Mouse (Mus musculus) embryonic fibroblast, embryonic 13.5 days (primary cell): ENCODE data around the gene Hectd2. TPM values are rescaled to one million over a fixed set of nuclear protein-coding genes. Genes with fewer than 3 reads are reported as not detected.

Experiments used
- H3K27ac ChIP-seq: 2 replicates; pipeline ENCODE4 v1.5.1; 2012; ENCODE audit warnings: low read length, control low read depth, inconsistent platforms; ENCODE audit not compliant: insufficient read depth
- H3K4me1 ChIP-seq: 2 replicates; pipeline ENCODE4 v1.6.1; 2011; ENCODE audit warnings: low read length; ENCODE audit not compliant: control insufficient read depth, insufficient read depth
- H3K4me3 ChIP-seq: 2 replicates; pipeline ENCODE4 v1.5.1; 2011; ENCODE audit warnings: mild to moderate bottlenecking, control low read depth, low read length; ENCODE audit not compliant: insufficient read depth
- CTCF ChIP-seq: IDR thresholded peaks from 2 replicates; pipeline ENCODE4 v1.5.1; 2011; ENCODE audit warnings: mild to moderate bottlenecking, control low read depth, low read length, moderate library complexity, borderline replicate concordance; ENCODE audit not compliant: insufficient read depth
- POLR2A ChIP-seq: IDR thresholded peaks from 2 replicates; pipeline ENCODE4 v1.6.1; 2011; ENCODE audit warnings: low read depth, mild to moderate bottlenecking, control low read depth, low read length, moderate library complexity
- polyA plus RNA-seq: library from polyadenylated mRNA; stranded (reverse); fragments of >200 nt; gene quantifications from 2 replicates; pipeline ENCODE4 v1.2.4, GENCODE M21; 2011; ENCODE audit warnings: low read depth; ENCODE audit not compliant: missing spikeins, insufficient read length

The Hectd2 gene
- polyA plus RNA-seq, 1 experiment, result 9.1 TPM

- Histone ChIP-seq H3K4me3 (no peak overlapping the region), H3K4me1 (no peaks in the 10 kb centered on the region), H3K27ac (no peak overlapping the region)
- no peak for TF ChIP-seq POLR2A
Measured at GRCm38 (mm10) chr19:36560160-36560559, 5.7 kb downstream of the Hectd2 start.

- TF ChIP-seq CTCF (no peak), POLR2A (no peak)
- no peaks in the 10 kb centered on the region for H3K4me1 ChIP-seq
- H3K4me3 ChIP-seq, result no peak overlapping the region
- no peak overlapping the region for H3K27ac ChIP-seq
Measured at GRCm38 (mm10) chr19:36561171-36561570, 6.7 kb downstream of the Hectd2 start.

GRCm38 (mm10) chr19:36564396-36564795 is 10.0 kb downstream of the Hectd2 start:
- no peak overlapping the region for H3K4me3 ChIP-seq
- TF ChIP-seq CTCF (no peak), POLR2A (no peak)
- no peaks in the 10 kb centered on the region for H3K4me1 ChIP-seq
- H3K27ac ChIP-seq, result no peak overlapping the region

GRCm38 (mm10) chr19:36573986-36574385 is 19.5 kb downstream of the Hectd2 start:
- Histone ChIP-seq H3K4me1 (no peaks in the 10 kb centered on the region), H3K27ac (no peak overlapping the region), H3K4me3 (no peak overlapping the region)
- TF ChIP-seq CTCF (no peak), POLR2A (no peak)

GRCm38 (mm10) chr19:36575159-36575558 is 20.7 kb downstream of the Hectd2 start:
- no peak for TF ChIP-seq CTCF
- TF ChIP-seq POLR2A, result no peak
- H3K4me1 ChIP-seq, result no peaks in the 10 kb centered on the region
- H3K4me3 ChIP-seq, result no peak overlapping the region
- no peak overlapping the region for H3K27ac ChIP-seq

- no peaks in the 10 kb centered on the region for H3K4me1 ChIP-seq
- H3K27ac ChIP-seq, result no peak overlapping the region
- H3K4me3 ChIP-seq, result no peak overlapping the region
- TF ChIP-seq CTCF (no peak), POLR2A (no peak)
Measured at GRCm38 (mm10) chr19:36580874-36581273, 26.4 kb downstream of the Hectd2 start.

GRCm38 (mm10) chr19:36582116-36582515 is 27.7 kb downstream of the Hectd2 start:
- TF ChIP-seq POLR2A, result no peak
- TF ChIP-seq CTCF, result no peak
- H3K27ac ChIP-seq, result no peak overlapping the region
- no peaks in the 10 kb centered on the region for H3K4me1 ChIP-seq
- no peak overlapping the region for H3K4me3 ChIP-seq

GRCm38 (mm10) chr19:36585505-36585904 is 31.1 kb downstream of the Hectd2 start:
- no peaks in the 10 kb centered on the region for H3K4me1 ChIP-seq
- no peak overlapping the region for H3K4me3 ChIP-seq
- TF ChIP-seq POLR2A, result no peak
- TF ChIP-seq CTCF, result no peak
- no peak overlapping the region for H3K27ac ChIP-seq

- TF ChIP-seq POLR2A, result no peak
- no peak for TF ChIP-seq CTCF
Measured at GRCm38 (mm10) chr19:36594409-36594808, 40.0 kb downstream of the Hectd2 start.

GRCm38 (mm10) chr19:36601869-36602268 is 47.4 kb downstream of the Hectd2 start:
- Histone ChIP-seq H3K4me3 (no peak overlapping the region), H3K4me1 (no peaks in the 10 kb centered on the region), H3K27ac (no peak overlapping the region)
- no peak for TF ChIP-seq POLR2A
- TF ChIP-seq CTCF, result no peak

More at GRCm38 (mm10) chr19:36594409-36594808, 40.0 kb downstream of the Hectd2 start:
- no peak overlapping the region for H3K4me3 ChIP-seq
- H3K4me1 ChIP-seq, result no peaks in the 10 kb centered on the region
- H3K27ac ChIP-seq, result no peak overlapping the region
